Mouse (Mus musculus) left cerebral cortex, postnatal 25 days (tissue): ENCODE measurements around the gene Bud13. TPM values are rescaled to one million over a fixed set of nuclear protein-coding genes. Genes with fewer than 3 reads are reported as not detected.
A peak's percentile ranks its signal among the peaks of the same experiment; 100 is the strongest.
"Not testable (repeated sequence)": the region's sequence is repeated elsewhere in the genome, so short reads cannot be mapped to it uniquely, and the experiment has no call there.

Experiments
- DNase-seq, 2 experiments: peaks; one replicate each; pipeline ENCODE4 v3.0.0; 2022; ENCODE audit warnings: low spot score in 2 of 2, mixed read lengths in 1 of 2
- intact Hi-C: fragments of 180-260 bp; cut with DNase I; formaldehyde crosslinking; loops from one replicate; pipeline ENCODE4 v1.15.1; 2025
- total RNA-seq, 2 experiments: library from RNA; stranded (reverse); gene quantifications; 2 replicates each; pipeline ENCODE4 v1.2.3; 2021

The Bud13 gene
- total RNA-seq, 2 experiments from 2014 or later, result 11.2 to 11.5 TPM

DNA sequence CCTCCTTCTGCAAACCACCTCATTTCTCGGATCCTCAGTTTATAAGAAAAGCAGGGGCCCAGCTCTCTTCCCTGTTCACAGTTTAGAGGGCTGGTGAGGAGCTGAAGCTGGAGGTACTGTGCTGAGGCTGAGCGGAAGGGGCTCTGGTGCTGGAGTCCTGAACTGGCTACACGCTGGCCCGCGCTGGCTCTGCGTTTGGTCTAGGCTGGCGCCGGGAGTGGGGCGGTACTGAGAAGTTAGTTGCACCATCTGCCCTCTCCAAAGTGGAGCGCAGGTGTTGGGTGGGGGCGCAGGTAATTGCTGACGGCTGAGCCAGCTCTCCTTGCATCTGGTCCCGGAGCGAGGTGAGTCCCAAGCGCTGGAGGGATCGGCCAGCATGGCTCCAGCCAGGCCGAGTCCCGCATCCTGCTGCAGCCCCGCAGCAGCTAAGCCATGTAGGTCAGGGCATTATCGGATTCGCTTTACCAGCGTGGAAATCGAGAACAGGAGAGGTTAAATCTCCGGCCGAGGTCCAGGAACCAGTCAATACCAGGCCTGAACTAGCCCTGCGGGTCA is 51.7 kb downstream of the Bud13 start:
- intact Hi-C loops, result no loop called here
- DNase-seq, result no peak

DNA sequence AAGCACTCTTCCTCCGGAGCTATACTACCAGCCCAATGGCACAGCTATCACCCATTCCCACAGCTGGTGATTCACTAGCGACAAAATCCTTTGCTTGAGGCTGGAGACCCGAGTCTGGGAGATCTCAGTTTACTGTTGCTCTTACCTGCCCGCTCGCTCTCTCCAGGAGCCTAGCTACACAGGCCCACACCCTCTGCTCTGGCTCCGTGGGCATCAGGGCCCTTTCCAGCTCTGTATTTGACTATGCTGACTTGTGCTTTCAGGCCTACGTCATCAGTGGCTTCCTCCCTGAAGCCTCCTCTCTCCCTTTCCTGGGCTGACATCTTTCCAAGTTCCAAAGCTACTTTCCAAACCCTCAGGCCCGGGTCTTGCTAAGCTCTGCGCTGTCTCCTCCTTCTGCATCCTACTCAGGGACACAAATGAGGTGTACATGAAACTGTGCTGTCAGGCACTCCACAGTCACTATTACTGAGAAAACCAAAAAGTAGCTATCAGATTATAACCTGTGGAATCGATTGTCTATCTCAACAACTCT is 52.7 kb downstream of the Bud13 start:
- DNase-seq, result no peak
- intact Hi-C loops, result no loop called here

DNA sequence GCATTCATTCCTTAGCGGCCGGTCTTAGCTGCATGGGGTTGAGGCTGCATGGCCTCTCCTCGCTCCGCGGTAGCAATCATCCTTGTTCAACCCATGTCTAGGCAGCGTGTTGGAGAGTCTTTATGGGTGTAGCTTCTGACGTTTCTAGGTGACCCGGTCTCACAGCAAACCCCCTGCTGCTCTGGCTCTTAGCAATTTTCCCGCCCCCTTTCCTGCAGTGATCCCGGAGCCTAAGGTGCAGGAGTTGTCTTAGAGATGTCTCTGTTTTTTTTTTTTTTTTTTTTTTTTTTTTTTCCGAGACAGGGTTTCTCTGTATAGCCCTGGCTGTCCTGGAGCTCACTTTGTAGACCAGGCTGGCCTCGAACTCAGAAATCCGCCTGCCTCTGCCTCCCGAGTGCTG is 53.5 kb downstream of the Bud13 start:
- DNase-seq, intact Hi-C loops: not testable (repeated sequence)

DNA sequence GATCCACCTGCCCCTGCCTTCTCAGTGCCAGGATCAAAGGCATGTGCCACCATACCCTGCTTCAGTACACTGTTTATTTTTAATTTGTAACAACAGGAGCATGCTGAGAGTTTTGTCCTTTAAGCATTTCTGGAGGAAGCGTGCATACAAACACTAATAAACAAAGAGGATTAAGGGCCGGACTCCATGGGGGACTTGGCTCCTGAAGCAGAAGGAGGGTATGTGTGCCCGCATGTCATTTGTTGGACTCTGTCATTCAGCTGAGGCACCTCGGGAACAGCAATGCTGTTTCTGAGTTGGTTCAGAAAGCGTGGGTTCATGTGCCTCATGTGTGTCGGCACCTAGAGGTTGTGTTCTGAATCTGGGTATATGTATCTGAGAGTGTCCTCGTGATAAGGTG is 54.5 kb downstream of the Bud13 start:
- DNase-seq, result no peak
- intact Hi-C loops, result no loop called here

DNA sequence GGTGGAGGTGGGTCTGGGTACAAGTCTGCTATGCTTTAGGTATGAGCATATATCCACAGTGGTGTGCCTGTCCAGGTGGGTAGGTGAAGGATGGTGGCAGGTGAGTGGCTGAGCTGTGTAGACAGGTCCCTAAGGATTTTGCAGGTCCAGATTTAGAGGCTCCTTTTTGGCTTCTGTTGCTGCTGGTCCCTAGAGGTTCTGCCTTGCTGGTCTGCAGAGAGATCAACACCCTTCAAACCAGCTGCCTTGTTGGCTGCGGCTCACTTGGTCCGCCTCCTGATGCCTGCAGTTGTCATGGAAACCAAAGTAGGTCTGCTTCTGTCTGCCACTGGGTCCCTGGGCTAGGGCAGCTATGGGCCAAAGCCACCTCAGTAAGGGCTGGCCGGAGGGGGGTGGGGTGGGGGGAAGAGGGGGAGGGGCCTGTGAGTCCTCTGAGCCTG is 55.1 kb downstream of the Bud13 start:
- DNase-seq, result peak; percentile 56 to 82
- intact Hi-C loops, result no loop called here

DNA sequence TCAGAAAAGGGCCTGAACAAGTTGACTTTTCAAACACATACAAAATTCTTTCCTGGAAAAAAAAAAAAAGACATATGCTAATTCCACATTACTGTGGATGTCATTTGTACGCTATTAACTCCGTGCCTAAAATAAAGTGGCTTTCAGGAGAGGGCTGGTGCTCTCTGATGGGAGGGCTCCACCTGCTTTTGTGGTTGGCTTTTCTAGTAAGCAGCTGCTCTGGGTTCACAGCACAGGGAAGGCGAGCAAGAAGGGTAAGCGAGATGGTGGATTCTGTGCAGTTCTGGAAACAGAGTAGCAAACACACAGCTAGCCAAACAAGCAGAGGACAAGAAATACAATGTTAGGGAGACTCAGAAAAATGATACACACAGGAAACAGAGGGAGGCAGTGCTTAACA is 55.6 kb downstream of the Bud13 start:
- intact Hi-C loops, result no loop called here

DNA sequence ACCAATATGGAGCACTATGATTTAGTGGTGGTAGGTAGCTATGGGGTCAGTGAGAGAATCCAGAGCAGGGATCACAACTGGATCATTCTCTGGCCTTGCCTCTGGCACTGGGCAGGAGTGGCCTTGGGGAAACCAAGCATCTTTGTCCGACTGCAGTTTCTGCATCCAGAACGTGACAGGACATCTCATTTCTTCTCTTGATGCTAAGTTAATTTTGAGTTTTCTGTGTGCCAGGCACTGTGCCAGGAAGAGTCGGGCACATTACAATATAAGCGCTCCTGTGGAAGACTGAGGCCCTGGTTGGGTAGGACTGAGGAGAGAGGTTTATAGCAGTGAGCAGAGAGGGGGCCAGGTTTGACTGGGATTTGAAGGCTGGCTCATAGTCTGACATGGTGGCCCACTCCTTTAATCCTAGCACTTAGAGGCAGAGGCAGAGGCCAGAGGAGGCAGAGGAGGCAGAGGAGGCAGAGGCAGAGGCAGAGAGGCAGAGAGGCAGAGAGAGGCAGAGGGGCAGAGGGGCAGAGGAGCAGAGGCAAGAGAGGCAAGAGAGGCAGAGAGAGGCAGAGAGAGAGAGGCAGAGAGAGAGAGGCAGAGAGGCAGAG is 56.3 kb downstream of the Bud13 start:
- intact Hi-C loops, result no loop called here
- no peak for DNase-seq

More for the DNA sequence above, 55.6 kb downstream of the Bud13 start:
- DNase-seq, result no peak

DNA sequence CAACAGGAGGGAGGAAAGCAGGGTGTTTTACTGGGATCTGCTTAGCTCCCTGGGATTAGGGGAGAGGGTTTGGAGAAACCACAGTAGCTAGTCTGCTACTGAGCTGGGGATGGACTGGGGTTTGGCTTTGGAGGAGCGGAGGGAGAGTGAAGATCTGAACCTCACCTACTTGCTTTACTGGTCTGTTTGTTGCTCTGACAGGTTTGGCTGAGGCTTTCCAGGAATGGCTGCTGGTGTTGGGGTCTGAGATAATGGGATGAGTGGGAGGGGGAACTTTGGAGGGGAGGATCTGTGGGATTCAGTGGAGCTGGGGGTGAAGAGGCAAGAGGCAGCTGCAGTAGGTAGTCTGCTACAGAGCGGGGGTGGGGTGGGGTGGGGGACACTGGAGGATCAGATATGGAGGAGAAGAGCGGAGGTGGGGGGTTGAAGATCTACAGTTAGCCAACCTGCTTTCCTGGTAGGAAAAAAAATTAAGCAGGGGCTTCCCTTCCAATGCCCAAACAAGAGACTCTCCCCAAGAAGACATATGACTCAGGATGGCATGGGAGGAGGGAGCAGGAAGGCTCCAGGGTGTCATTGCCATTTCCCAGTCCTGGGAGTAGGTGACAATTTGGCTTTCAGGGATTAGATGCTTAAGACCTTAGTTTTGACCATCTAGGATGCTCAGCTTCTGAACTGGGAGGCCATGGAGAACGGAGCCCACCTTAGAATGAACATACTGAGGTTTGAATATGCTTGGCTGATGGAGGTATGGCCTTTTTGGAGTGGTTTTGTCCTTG is 63.3 kb downstream of the Bud13 start:
- intact Hi-C loops, result no loop called here
- no peak for DNase-seq

Other genes starting within 250 kb of the Bud13 start
- not detected for gene Apoa1, start 54.4 kb upstream of the Bud13 start, total RNA-seq
- 1 to 10 TPM; 1.2 to 1.6 TPM for gene Apoc3, start 47.4 kb upstream of the Bud13 start, total RNA-seq
- not detected for gene Apoa4, start 42.3 kb upstream of the Bud13 start, total RNA-seq
- gene Apoa5, start 14.4 kb upstream of the Bud13 start, total RNA-seq, result not detected
- gene Zpr1, start 9.9 kb upstream of the Bud13 start, total RNA-seq, result 10 to 100 TPM; 31.9 to 34.1 TPM
- gene 4931429L15Rik, start 37.0 kb downstream of the Bud13 start, total RNA-seq, result not detected